Mouse (Mus musculus) layer of hippocampus, postnatal 10 days (tissue): ENCODE data around the gene Pkmyt1. TPM values are rescaled to one million over a fixed set of nuclear protein-coding genes. Genes with fewer than 3 reads are reported as not detected.
A peak's percentile ranks its signal among the peaks of the same experiment; 100 is the strongest.

ENCODE experiments used
- DNase-seq, 2 experiments: peaks; one replicate each; pipeline ENCODE4 v3.0.0; 2021; ENCODE audit warnings: low spot score in 2 of 2
- total RNA-seq, 2 experiments: library from RNA; stranded (reverse); gene quantifications; 2 replicates each; pipeline ENCODE4 v1.2.3; 2021

The Pkmyt1 gene
- total RNA-seq, 2 experiments from 2014 or later: 6.7 to 8.3 TPM

DNA sequence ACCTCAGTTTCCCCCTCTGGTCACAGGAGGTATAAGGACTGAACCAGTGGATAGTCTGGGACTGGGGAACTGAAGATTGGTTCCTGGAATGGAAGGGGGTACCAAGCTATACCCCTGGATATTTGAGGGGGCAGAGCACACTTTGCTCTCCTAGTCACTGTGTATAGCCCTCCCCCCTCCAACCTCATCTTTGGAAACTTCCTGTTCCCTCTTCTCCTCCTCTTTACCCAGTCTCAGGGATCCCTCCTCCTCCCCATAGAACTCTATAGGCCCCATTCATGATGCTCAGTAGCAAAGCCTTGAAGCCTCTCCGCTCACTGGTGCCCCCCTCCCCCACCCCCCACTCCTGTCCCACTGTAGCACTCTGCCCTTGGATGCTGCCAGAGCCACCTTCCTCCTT is 6.7 kb upstream of the Pkmyt1 start:
- DNase-seq: no peak

DNA sequence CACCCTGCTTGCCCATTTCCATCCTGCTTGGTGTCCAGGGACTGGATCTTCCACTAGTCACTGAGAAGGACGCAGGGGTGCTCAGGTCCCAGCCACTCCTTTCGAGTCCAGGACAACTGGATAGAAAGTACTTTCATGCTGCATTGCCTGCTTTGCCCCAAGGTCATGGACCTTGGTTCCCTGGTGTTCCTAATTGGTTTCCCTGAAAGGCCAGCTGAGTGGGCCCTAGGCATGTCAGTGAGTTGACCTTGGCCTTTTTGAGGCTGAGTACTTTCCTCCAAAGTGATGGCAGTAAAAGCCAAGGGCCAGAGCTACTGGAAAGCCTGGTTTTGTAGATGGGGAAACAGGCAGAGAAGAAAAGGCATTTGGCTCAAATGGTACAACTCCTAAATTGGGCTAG is 4.2 kb upstream of the Pkmyt1 start:
- DNase-seq: no peak

DNA sequence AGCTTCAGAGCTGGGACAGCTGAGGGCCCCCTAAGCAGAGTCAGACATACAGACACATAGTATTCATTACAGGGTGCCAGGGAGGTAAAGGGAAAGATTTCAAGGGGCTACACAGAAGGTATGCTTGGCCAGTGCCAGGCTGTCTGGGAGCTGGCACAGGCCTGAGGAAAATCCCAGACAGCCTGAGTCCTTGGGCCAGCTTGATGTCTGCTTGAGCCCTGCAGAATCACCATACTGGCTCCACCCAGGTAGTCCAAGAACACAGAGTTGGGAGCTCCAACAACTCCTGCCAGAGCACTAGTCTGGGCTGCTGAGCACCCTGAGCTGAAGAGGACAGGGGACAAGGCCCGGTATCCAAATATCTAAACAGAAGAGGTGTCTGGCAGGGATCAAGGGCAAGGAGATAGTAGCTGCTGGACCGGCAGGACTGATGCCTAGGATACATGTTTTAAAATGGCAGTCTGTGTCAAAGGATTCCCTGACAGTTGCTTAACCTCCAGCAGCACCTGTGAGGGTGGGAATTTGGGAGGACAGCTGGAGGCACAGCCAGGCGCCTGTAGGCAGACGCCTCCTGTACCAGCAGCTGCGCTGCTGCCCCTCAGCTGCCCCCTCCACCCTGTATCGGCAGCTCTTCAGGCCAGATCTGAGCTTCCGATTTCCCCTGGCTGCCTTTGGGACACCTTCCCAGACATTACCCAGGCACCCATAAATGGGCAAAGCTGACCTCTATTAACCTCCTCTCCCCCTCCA is 3.6 kb upstream of the Pkmyt1 start, which contains the start of gene 1520401A03Rik:
1520401A03Rik (minus strand) TSS at position 408 of the 750 bp plus-strand sequence.
- no peak for DNase-seq

DNA sequence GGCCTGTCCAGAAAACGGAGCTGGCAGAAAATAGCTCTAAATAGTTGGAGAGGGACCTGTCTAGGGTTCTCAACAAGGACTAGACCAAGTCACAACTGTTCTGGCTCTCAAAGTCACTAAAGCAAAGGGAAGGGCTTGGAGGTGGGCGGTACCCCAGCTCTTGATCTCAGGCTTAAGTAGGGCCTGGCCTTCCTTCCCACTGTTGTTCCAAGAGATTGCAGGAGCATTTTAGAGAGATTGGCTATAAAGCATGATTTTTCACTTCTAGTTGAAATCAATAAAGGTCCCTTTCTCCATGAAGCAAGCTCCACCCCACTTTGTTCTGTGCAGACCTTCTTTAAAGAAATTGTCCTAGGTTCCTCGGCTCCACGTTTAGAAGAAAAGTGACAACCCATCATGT is 659 bp upstream of the Pkmyt1 start:
- DNase-seq: no peak

DNA sequence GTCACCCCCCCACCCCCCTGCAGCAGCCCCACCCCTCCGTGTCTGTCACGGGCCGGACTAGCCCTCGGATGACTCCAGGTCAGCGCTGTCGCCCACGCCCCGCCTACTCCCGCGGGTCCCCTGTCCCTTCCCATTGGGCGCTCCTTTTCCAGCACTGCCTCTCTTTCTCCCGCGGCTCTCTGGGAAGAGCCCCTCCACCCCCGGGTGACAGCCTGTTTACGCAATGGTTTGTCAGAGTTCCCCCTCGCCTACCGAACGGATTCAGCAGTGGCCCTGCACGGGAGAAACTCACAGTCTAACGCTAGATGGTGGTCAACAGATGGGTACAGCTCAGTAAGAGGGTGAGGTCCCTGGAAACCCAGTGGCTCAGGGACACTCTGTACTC is 614 bp downstream of the Pkmyt1 start:
- peak; percentile 63 to 70 for DNase-seq

- DNase-seq: no peak
Observed at GRCm38 (mm10) chr17:23730441-23730840, 4.3 kb downstream of the Pkmyt1 start.

GRCm38 (mm10) chr17:23734341-23734740 is 8.2 kb downstream of the Pkmyt1 start:
- peak in 1 of 2 experiments; percentile 51 for DNase-seq

DNA sequence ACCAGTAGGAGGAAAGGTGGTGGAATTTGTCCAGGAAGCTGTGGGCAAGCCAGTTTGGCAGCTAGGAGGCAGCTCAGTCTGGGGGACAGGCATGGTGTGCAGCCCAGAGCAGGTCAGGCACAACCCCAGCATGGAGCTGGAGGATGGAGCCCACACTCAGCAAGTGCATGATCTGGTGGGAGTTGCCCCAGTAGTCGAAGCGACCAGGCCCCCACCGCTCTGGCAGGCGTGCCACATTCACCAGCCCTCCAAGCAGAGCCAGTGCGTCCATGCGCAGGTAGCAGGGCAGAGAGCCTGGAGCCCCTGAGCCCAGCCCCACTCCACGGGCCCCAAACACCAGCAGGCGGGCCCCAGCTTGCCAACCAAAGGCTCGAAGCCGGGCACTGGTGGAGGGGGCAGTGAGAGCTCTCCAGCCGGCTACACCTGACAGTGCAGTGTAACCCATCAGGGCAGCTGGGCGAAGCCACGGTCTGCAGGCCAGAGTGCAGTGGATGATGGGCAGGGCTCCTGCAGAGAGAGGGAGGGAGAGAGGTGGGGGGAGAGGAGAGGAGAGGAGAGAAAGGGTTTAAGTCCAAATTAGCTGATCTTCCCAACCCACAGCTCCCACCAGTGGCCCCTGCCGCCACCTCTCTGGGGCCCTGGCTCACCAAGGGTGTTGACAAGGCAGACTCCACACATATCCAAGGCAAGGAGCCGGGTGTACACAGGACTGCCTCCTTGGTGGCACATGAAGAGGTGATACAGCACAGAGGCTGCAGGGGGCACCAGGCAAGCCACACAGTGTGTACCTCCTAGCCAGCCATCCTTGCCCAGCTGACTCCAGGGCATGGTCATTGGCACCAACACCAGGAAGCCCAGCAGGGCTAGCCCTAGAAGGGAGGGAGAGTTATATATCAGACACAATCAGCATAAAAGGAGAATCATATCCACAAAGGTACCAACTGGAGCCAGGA is 11.6 kb downstream of the Pkmyt1 start:
- peak in 1 of 2 experiments; percentile 43 for DNase-seq

DNA sequence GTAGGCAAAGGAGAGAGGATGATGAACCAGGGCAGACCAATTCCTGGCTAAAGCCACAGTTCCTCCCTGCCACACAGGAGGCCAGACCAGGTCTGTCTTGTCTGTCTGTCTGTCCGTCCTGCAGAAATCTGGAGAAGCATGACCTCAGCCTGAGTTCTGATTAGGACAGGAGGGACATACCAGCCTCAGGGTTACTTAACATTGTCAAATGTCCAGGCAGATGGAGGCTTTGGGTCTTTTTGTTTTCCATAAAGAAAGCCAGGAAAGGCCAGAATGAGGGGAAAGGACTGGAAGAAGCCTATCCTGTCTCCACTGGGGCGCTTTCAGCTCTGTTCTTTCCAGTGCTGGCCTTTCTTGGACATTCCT is 12.7 kb downstream of the Pkmyt1 start:
- no peak for DNase-seq

DNA sequence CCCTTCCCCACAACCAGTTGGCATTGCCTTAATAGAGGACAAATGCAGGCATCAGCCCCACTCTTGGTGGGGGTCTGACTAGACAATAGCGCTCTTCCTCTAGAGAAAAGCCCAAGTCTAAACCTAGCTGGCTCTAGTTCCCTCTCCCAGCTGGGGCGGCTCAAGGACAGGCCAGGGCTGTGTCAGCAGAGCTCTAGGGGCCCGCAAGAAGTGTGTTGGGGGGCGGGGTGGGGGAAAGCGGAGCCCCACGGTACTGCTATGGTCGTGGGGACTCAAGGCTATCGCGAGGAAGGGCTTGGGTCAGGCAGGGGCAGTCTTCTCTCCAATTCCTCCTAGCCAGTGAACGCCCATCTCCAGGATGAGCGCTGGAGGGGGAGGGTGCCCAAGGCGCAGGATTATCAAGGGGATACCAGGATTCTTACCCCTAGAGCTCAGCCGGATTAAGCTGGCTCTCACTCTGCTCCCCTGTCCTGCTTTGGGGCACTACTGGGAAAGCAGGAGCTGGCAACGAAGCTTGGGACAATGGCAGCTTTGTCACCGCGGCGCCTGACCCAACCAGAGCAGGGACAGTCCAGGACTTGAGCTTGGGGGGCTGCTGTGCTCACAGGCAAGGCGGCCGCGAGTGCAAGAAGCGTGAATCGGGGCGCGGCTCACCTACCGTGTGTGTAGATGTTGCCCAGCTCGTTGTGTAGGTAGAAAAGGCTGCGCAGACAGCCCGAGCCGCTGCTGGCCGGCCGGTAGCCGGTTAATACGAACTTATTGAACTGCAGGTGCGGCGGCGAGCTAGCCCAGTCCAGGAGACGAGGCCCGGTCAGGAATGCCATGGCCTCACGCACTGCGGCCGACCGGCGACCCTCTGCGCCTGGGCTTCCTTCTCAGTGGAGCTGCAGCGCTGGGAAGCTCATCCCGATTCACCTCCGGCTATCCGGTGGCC is 13.3 kb downstream of the Pkmyt1 start:
- DNase-seq: peak; percentile 44 to 57

DNA sequence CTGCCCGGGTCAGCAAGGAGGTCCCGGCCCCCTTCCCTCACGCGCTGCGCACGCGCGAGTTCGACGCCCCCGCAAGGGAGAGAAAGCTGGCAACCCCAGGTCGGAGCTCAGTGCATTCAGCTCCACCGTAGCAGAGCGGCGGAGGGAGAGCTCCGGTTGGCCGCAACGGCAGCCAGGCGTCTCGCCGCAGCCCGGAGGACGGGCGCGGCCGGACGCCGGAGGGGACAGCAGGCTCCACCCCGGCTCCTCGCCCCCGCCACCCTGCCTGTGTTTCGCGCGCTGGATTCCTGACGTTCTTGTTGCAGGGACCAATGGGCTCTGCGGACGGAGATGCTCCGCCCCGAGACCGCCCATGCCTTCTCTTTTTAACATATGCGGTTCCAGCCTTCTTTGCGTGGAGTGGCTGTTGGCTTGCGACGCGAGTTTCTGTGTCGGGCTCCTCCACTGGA is 14.0 kb downstream of the Pkmyt1 start:
- DNase-seq: peak; percentile 85 to 90

DNA sequence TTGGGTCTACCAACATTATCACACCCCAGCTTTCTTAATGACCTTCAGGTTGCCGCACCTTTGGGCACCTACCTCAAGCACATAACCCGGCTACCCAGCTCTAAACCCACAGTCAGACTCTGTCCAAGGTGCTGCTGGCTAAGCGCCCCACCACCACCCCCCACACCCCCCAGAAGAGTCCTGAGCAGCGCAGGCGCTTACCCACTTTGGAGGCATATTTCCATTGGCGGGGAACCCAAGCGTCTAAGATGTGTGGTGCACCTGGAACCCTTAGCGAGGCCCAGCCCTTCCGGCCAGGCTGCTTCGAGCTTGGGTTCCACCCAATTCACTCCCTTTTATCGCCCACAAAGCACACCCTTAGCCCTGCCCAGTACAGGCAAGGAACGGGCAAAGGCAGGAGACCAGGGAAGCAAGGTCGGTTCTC is 14.5 kb downstream of the Pkmyt1 start, which contains the start of gene Paqr4:
Paqr4 (minus strand) TSS at position 270 of the 424 bp plus-strand sequence.
- peak in 1 of 2 experiments; percentile 22 for DNase-seq

- no peak for DNase-seq
Observed at GRCm38 (mm10) chr17:23741359-23742209, 15.4 kb downstream of the Pkmyt1 start.

- DNase-seq: peak in 1 of 2 experiments; percentile 37
Observed at GRCm38 (mm10) chr17:23742210-23742793, 16.2 kb downstream of the Pkmyt1 start.

DNA sequence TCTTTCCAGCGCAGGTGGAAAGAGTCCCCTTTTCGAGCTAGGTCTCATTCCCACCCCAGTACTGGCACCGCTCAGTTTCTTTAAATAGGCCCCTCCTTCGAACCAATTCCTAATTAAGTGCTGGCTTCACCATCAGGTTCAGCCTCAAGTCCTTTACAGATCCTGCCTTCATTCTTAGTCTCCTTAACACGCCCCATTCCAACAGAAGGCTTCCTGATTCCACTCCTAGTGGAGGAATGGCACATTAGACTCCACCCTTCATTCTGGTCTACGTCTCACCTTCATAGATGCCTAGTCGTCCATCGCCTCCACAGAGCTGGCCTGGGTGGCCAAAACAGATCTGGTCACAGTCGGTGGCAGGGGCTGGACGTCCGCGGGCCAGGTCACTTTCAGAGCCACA is 16.8 kb downstream of the Pkmyt1 start:
- DNase-seq: no peak

DNA sequence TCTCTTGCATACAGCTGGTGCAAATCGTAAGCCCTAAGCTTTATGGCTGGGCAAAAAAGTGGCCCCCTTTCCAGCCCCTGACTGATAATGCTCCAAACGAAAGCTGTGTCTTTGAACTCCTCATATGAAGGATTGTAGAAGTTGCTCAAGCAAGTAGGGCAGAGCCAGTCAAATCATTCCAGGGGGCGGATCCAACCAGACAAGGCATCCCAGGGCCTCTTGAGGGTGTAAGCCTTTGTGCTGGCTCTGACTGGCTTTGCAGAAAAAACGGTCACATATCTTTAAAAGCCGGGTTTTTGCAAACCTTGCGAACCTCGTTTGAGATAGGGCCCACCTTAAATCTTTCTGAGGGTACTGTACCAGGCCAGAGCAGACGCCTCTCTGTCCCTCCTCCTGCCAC is 17.9 kb downstream of the Pkmyt1 start:
- no peak for DNase-seq

DNA sequence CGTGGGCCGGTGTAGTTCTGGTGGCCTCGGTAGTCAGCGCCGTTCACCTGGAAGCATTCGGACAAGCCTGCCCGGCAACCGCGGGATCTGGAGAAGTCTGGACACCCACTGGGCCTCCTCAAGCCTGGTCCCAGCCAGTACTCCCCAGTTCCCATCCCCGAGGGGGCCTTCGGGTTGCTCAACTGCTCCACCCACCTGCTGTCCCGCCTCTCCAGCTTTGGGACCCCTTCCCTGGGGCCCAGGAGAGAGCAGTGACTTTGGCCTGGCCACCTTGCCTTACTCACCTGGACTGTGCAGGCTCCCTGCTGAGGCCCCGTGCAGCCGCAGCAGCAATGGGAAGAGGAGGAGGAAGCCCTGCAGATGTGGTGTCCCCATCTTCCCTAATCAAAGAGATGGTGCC is 18.5 kb downstream of the Pkmyt1 start:
- no peak for DNase-seq

GRCm38 (mm10) chr17:23745301-23746251 is 19.4 kb downstream of the Pkmyt1 start, which contains the start of gene Kremen2:
Gene Kremen2 (minus strand): TSS chr17:23745833.
- DNase-seq: peak in 1 of 2 experiments; percentile 20
